Mouse (Mus musculus) adipose tissue, adult 10 weeks (tissue): ENCODE data around the gene Dnaaf2. TPM values are rescaled to one million over a fixed set of nuclear protein-coding genes. Genes with fewer than 3 reads are reported as not detected.

Experiments
- polyA plus RNA-seq: library from polyadenylated mRNA; stranded (reverse); fragments of 350-450 nt; fragmentation: Illumina TruSeq; extraction: RNeasy Lipid Tissue Mini Kit (QIAGEN cat#74804); gene quantifications from one replicate; pipeline ENCODE4 v1.2.3, GENCODE M21; 2014; ENCODE audit warnings: low read depth, low replicate concordance

The Dnaaf2 gene
- polyA plus RNA-seq = 1.8 TPM

DNA sequence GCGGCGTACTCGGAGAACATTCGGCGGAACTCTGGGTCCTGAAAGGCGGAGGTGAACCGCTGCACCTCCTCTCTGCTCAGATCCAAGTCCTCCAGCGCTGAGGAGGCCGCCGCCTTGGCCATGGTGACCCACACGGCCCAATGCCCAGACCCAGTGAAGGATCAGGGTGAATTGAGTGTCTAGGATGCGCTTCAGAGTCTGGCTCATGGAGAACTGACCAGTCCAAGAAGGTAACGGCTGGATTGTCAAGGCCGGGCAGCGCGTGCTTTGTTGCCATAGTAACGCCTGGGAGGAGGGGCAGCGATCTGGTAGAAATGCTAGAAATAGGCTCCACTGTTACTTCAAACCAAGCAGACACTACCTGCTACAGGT lies at the start of gene Dnaaf2:
Gene Dnaaf2, minus strand, starts transcription at position 266 of the 372 bp plus-strand sequence.

DNA sequence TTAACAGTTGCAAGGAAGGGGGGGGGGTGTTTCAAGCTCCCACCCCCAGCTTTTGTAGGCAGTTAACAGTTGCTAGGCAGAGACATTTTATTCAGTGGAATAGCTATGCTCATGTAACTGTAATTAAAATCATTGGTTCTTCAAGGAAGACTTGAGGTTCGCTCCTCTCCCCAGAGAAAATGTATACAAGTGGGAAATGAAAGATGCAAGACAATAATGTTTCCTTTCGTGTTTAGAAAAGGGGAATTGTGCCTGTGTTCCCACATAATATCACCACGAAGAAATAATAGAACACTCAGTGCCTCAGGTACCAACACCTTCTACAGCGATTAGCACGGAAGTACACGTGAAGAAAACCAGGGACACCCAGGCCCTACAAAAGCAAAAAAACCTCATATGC lies 42.6 kb upstream of the Dnaaf2 start, which contains the start of gene Klhdc1:
Gene Klhdc1, plus strand, starts transcription at position 301 of the 400 bp plus-strand sequence.

DNA sequence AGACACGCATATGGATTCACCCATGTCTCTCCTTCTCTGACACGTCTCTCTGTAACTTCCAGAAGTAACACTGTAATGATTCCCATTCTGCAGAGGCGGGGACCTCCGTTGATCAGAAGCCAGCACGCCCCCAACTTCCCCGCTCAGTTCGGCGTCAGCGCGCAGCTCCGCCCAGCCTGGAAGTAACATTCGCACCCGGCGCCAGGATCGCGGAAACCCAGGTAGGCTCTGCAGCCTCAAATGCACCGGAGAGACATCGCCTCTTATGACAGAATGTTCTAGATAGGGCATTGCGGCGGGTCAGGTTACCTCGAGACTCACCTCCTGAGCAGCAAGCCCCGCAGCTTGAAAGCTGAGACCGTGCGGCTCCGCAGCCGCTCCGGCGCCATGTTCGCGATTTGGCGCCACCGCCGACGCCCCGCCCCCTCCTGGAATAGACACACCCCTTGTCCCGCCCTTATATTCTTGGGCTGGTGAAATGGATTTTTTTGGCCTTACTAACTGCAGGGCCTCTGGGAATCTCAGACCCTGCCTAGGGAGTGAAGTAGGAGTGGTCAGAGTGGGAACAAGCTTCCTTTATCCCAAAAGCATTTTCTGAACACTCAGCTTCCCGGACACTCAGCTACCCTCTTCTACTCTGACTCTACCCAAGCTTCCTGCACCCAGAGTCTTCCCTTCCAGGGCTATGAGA lies 29.7 kb upstream of the Dnaaf2 start, which contains the start of gene Pole2:
Gene Pole2, minus strand, starts transcription at position 420 of the 691 bp plus-strand sequence.

DNA sequence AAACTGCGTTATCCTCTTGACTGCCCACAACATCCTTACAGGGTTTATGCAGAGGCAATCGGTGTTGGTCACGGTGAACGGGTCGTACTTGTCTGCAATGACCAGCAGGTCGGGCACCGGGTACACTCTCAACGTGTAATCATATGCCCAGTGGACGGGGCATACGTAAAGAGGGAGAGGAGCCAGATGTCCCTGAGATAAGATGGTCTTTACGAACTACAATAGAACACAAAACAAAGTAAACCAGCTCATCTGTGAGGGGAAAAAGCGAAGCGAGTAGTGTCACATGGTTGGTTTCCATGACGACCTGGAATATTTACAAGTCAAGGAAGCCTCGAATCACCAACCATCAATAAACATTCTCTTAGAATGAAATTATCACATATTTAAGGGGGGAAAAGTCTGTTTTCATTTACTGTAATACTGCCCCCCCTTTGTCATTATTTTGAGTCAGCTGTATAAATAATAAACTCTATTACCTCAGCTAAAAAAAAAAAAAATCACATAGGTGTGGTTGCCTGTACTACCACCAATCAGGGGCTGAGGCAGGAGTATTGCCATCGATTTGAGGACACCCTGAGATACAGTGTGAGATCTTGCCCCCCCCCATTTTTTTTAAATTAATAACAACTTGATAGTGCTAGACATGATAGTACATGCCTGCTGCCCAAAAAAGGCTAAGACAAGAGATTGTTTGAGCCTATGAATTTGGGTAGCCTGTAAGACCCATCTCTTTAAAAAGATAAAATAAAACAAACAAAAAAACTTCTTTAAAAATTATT lies 6.0 kb upstream of the Dnaaf2 start, which contains the start of gene Gm49384:
Gene Gm49384, minus strand, starts transcription at position 216 of the 782 bp plus-strand sequence.

DNA sequence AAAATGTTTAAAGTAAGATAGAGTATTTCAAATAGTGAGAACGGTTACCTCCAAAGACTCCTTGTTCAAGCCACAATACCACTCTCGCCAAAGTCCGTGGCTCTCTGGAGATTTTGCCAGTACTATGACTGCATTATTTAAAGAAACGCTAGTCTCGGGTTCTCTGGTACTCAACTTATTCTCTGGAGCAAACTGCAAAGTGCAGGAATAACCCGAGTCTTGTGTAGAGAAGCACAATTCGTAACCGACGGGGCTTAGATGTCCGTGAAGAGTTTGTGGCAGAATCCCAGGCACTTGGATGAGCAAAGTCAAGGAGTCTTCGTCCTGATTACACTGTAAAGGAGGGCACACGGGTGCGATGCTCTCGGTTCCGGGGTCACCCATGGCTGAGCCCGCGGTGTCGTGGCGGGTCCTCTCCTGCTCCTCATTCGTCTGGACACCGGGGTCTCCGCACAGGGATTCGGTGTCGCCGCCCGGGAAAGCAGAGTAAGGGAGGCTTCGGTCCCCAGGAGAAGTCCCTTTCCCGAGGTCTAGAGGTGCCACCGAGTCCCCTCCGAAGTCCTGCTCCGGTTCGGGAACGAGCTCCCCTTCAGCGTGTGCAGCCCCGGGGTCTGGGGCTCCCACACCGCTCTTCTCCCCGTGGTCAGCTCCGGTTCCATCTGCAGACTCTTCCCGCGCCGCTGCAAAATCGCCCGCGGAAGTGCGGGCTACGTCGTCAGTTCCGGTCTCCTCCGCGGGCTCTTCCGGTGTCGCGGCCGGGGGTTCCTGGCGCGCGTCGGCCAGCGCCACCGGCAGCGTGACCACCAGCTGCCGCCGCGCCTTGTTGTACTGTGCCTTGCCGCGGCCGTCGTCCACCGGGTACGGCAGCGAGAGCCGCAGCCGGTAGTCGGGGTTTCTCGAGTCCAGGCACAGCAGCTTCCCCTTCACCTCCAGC lies 1.5 kb downstream of the Dnaaf2 start, which contains the start of gene Gm49383:
Gene Gm49383, minus strand, starts transcription at position 661 of the 934 bp plus-strand sequence.

DNA sequence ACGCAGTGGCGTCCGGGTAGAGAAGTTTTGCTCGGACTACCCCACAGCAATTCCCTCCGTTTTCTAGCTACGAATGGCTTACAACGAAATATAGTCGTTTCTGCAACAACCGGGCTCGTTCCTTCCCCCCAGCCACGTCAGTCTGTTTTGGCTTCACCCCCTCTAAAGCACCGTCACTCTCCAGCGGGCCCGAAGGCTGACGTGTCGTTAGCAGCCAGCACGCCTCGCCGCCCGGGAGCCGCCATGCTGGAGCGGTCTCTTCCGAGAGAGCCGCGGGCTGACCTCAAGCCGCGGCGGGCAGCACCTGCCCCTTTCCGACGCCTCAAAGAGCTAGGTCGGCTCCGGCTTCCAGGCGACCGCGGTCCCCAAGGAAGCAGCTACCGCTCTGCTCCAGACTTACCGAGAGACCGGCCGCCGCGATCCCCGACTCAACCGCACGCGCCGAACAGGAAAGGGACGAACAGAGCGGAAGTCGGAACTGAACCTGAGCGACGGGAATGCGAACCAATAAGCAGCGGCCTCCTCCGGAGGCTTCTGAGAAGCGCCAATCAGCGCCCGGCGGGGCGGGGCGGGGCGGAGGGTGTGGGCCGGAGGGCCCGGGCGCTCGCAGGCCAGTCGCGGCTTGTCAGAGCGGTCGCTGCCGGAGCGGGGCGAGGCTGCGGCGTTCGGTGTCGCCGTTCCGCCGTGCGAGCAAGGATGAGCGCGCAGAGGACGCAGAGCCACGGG lies 14.5 kb downstream of the Dnaaf2 start, which contains the start of the genes Rpl36al and Mgat2:
Gene Rpl36al, minus strand, starts transcription at position 501 of the 726 bp plus-strand sequence.
Gene Mgat2, plus strand, starts transcription at position 575 of the 726 bp plus-strand sequence.

DNA sequence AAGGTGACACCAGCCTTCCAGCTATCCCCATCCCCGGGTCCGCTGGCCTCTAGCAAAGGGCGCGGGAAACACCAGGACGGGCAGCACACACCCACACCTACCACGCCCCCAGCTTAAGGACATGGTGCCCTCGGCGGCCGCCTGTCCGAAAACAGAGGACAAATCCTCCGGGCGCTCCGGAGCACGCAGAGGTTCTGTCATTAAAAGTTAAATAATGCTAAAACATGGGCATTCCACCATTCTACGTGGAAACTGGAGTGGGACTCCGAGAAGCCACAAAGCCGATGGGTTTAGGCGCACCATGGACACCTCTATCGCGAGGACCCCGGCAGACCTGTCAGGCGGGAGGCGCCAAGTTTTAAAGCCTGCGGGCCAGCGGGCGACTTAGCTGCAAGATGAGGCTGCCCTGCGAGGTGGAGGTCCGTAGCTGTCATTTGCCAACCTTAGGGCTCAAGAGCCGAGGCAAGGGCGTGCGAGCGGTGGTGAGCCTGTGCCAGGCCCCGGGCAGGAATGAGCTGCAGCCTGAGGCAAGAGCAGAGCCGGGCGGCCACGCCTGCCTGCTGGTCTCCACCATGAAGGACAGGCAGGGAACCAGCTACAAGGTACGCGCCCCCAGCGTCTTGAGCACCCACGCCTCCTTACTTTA lies 29.6 kb downstream of the Dnaaf2 start, which contains the start of gene Lrr1:
Gene Lrr1, plus strand, starts transcription at position 354 of the 646 bp plus-strand sequence.

DNA sequence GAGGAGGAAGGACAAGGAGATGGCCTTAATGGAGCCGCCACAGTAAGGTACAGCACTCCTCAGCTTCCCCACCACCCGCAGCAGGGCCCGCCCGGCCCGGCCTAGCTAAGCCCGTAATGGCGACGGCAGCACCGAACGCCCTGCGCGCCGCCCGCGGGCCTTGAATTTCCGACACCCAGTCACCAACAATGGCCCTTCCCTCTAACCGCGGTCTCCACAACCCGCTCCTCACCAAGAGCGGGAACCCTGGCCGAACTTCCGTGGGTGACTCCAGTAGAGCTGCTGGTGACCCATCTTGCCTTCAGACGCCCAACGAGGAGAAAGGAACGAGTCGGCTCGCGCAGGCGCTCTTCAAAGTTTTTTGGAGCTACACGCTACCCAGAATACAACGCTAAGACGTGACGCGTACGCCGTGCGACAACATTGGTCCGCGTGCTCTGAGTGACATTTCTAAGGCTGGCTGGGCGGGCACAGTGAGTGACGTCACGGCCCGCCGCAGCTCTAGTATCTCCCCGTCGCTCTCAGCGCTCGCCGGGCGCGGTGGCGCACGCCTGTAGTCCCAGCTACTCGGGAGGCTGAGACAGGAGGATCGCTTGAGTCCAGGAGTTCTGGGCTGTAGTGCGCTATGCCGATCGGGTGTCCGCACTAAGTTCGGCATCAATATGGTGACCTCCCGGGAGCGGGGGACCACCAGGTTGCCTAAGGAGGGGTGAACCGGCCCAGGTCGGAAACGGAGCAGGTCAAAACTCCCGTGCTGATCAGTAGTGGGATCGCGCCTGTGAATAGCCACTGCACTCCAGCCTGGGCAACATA lies 39.3 kb downstream of the Dnaaf2 start, which contains the start of gene Rps29:
Gene Rps29, minus strand, starts transcription at position 422 of the 813 bp plus-strand sequence.

Other genes starting within 250 kb of the Dnaaf2 start
- gene Rps29, start 39.2 kb downstream of the Dnaaf2 start, polyA plus RNA-seq = 3,001 TPM
- 0.89 TPM for gene Lrr1, start 29.6 kb downstream of the Dnaaf2 start, polyA plus RNA-seq
- 623 TPM for gene Rpl36al, start 14.3 kb downstream of the Dnaaf2 start, polyA plus RNA-seq
- 45.2 TPM for gene Mgat2, start 14.3 kb downstream of the Dnaaf2 start, polyA plus RNA-seq
- 3.4 TPM for gene Gm49383, start 1.3 kb downstream of the Dnaaf2 start, polyA plus RNA-seq
- gene Gm49384, start 5.8 kb upstream of the Dnaaf2 start, polyA plus RNA-seq = 3.1 TPM
- 3.3 TPM for gene Pole2, start 29.8 kb upstream of the Dnaaf2 start, polyA plus RNA-seq
- gene Klhdc1, start 42.7 kb upstream of the Dnaaf2 start, polyA plus RNA-seq = 14.3 TPM
- 52.5 TPM for gene Klhdc2, start 98.3 kb upstream of the Dnaaf2 start, polyA plus RNA-seq
- gene Nemf, start 158.7 kb upstream of the Dnaaf2 start, polyA plus RNA-seq = 31.5 TPM
- 56.5 TPM for gene Arf6, start 173.7 kb upstream of the Dnaaf2 start, polyA plus RNA-seq
- 0.61 TPM for gene Gm9887, start 174.0 kb upstream of the Dnaaf2 start, polyA plus RNA-seq